Comparison of ENCODE assay signal across 22 mouse cellular contexts in genomic region chr9:107959896-107960295, GRCm38 (mm10). TPM values are rescaled to one million over a fixed set of nuclear protein-coding genes. Genes with fewer than 3 reads are reported as not detected.
A peak's percentile ranks its signal among the peaks of the same experiment; 100 is the strongest.
DNase-seq lines count a peak whose midpoint lies in the region; ATAC-seq and TF ChIP-seq lines count a peak whose summit lies in the region.
"Had no signal": no experiment of that assay in that cellular context is flagged by ENCODE, and none has a peak within 500 bp of the region (broad histone marks: within the 10 kb centered on the region; RNA-seq: fewer than 3 reads in every experiment).

No protein-coding gene starts in this region.

- H3K4me3 ChIP-seq in forebrain, postnatal 0 days (ENCODE audit: low read depth, low read length), result no peak overlapping the region
- H3K4me3 ChIP-seq in forebrain, embryonic 16.5 days (replicated peaks; ENCODE audit: low read length), result no peak overlapping the region
- H3K4me3 ChIP-seq in lung, embryonic 14.5 days (ENCODE audit: low read depth, low read length), result no peak overlapping the region
- no peak overlapping the region for H3K4me3 ChIP-seq in cortical plate, adult 2 months (ENCODE audit: insufficient read depth, low read length)
- H3K4me3 ChIP-seq: embryonic facial prominence, embryonic 15.5 days; heart, embryonic 13.5 days; intestine, embryonic 15.5 days; neural tube, embryonic 12.5 days; stomach, embryonic 15.5 days had no signal

- WGBS in forebrain, postnatal 0 days, result 66% methylated on average over 6 of the region's 6 CpGs
- WGBS in forebrain, embryonic 16.5 days, result 78% methylated on average over 6 of the region's 6 CpGs
- 56% methylated on average over 6 of the region's 6 CpGs for WGBS in lung, embryonic 14.5 days

- no peaks in the 10 kb centered on the region for H3K27me3 ChIP-seq in forebrain, postnatal 0 days (ENCODE audit: insufficient read depth, low read length)
- H3K27me3 ChIP-seq in forebrain, embryonic 16.5 days (replicated peaks; ENCODE audit: control insufficient read depth, insufficient read depth, low read length), result no peaks in the 10 kb centered on the region
- no peaks in the 10 kb centered on the region for H3K27me3 ChIP-seq in lung, embryonic 14.5 days (ENCODE audit: insufficient read depth, low read length)
- H3K27me3 ChIP-seq: embryonic facial prominence, embryonic 15.5 days; heart, embryonic 13.5 days; intestine, embryonic 15.5 days; neural tube, embryonic 12.5 days; Patski; stomach, embryonic 15.5 days had no signal

- no peaks in the 10 kb centered on the region for H3K9me3 ChIP-seq in forebrain, postnatal 0 days (ENCODE audit: low read length)
- H3K9me3 ChIP-seq in forebrain, embryonic 16.5 days (ENCODE audit: control insufficient read depth, low read length), result no peaks in the 10 kb centered on the region
- H3K9me3 ChIP-seq in lung, embryonic 14.5 days (ENCODE audit: low read depth, low read length), result no peaks in the 10 kb centered on the region
- H3K9me3 ChIP-seq: embryonic facial prominence, embryonic 15.5 days; heart, embryonic 13.5 days; intestine, embryonic 15.5 days; neural tube, embryonic 12.5 days; stomach, embryonic 15.5 days had no signal

- DNase-seq in forebrain, postnatal 0 days, result no peak
- peak; percentile 26 for DNase-seq in lung, embryonic 14.5 days
- no peak for DNase-seq in lung, postnatal 14 days
- DNase-seq in adrenal gland, postnatal 14 days, result peak; percentile 68
- DNase-seq in urinary bladder, adult 2 months (ENCODE audit: low spot score), result no peak
- DNase-seq in kidney, adult 8-10 months, result no peak
- DNase-seq: cerebellum, adult 9-10 months; heart, postnatal 4 days; right cerebral cortex, postnatal 14 days; thymus, adult 2 months had no signal

- ATAC-seq in forebrain, postnatal 0 days, result no peak
- ATAC-seq in forebrain, embryonic 16.5 days, result no peak
- ATAC-seq in lung, embryonic 14.5 days (ENCODE audit: insufficient read depth), result no peak
- ATAC-seq: activated CD4-positive, CD25-positive, alpha-beta regulatory T cell, adult 4 months; intestine, embryonic 15.5 days; Patski had no signal

- no peak for TF ChIP-seq CTCF in forebrain, postnatal 0 days (IDR thresholded peaks at IDR 0.05; ENCODE audit: low read depth)
- no peak for TF ChIP-seq CTCF in lung, embryonic 14.5 days (IDR thresholded peaks at IDR 0.05; ENCODE audit: low read depth)
- no peak for TF ChIP-seq CTCF in cortical plate, adult 2 months (IDR thresholded peaks at IDR 0.05; ENCODE audit: extremely low read depth, insufficient read depth, low read length)

- H3K36me3 ChIP-seq in forebrain, postnatal 0 days (ENCODE audit: insufficient read depth), result peaks cover 13% of the 10 kb centered on the region
- no peaks in the 10 kb centered on the region for H3K36me3 ChIP-seq in forebrain, embryonic 16.5 days (ENCODE audit: control insufficient read depth, insufficient read depth)
- H3K36me3 ChIP-seq in lung, embryonic 14.5 days (ENCODE audit: insufficient read depth), result peaks cover 70% of the 10 kb centered on the region

- 0 out of 2 replicates have a peak overlapping the region, but pooled peaks have one; percentile 84 for H3K27ac ChIP-seq in forebrain, postnatal 0 days (ENCODE audit: low read depth, low read length)
- H3K27ac ChIP-seq in forebrain, embryonic 16.5 days (ENCODE audit: low read length), result no peak overlapping the region
- no peak overlapping the region for H3K27ac ChIP-seq in lung, embryonic 14.5 days (ENCODE audit: low read depth)
- H3K27ac ChIP-seq in cortical plate, adult 2 months (ENCODE audit: insufficient read depth, low read length), result peak overlapping the region; percentile 62; the same call in 1 of the 2 replicates
- H3K27ac ChIP-seq: embryonic facial prominence, embryonic 15.5 days; heart, embryonic 13.5 days; intestine, embryonic 15.5 days; liver, embryonic 14.5 days; macrophage; neural tube, embryonic 12.5 days; stomach, embryonic 15.5 days had no signal

- H3K9ac ChIP-seq in forebrain, postnatal 0 days, result no peak overlapping the region
- H3K9ac ChIP-seq in forebrain, embryonic 16.5 days (replicated peaks; ENCODE audit: low read depth, low read length), result no peak overlapping the region
- no peak overlapping the region for H3K9ac ChIP-seq in lung, embryonic 14.5 days
- H3K9ac ChIP-seq: embryonic facial prominence, embryonic 15.5 days; heart, embryonic 13.5 days; intestine, embryonic 15.5 days; liver, embryonic 14.5 days; neural tube, embryonic 12.5 days; stomach, embryonic 15.5 days had no signal

- peaks cover 17% of the 10 kb centered on the region for H3K4me1 ChIP-seq in forebrain, postnatal 0 days (ENCODE audit: insufficient read depth)
- peaks cover 13% of the 10 kb centered on the region for H3K4me1 ChIP-seq in forebrain, embryonic 16.5 days (replicated peaks; ENCODE audit: control insufficient read depth, insufficient read depth, low read length)
- no peaks in the 10 kb centered on the region for H3K4me1 ChIP-seq in lung, embryonic 14.5 days (ENCODE audit: insufficient read depth)
- peaks cover 2% of the 10 kb centered on the region; the same call in 1 of the 2 replicates for H3K4me1 ChIP-seq in cortical plate, adult 2 months (ENCODE audit: control insufficient read depth, insufficient read depth, low read length)
- H3K4me1 ChIP-seq: embryonic facial prominence, embryonic 15.5 days; intestine, embryonic 15.5 days; stomach, embryonic 15.5 days had no signal

- no peak overlapping the region for H3K4me2 ChIP-seq in forebrain, postnatal 0 days (ENCODE audit: low read depth)
- H3K4me2 ChIP-seq in forebrain, embryonic 16.5 days (ENCODE audit: low read length), result no peak overlapping the region
- no peak overlapping the region for H3K4me2 ChIP-seq in lung, embryonic 14.5 days
- H3K4me2 ChIP-seq: embryonic facial prominence, embryonic 15.5 days; heart, embryonic 13.5 days; intestine, embryonic 15.5 days; neural tube, embryonic 12.5 days; stomach, embryonic 15.5 days had no signal

- TF ChIP-seq POLR2A in cortical plate, adult 2 months (IDR thresholded peaks at IDR 0.05; ENCODE audit: extremely low read depth, insufficient read depth, low read length), result no peak

RNA-seq across cellular contexts. Expression of gene Traip, which starts 10.0 kb away (rescaled TPM):
- 11.0 and 15.7 TPM in 2 replicates for total RNA-seq in forebrain, postnatal 0 days (2014; rRNA removed)
- 11.2 TPM in 2 replicates for polyA plus RNA-seq in forebrain, postnatal 0 days (2015; fragmentation: Nextera tagmentation; extraction: Ambion mirVana)
- 14.2 and 17.1 TPM in 2 replicates for polyA plus RNA-seq in forebrain, embryonic 16.5 days (2015; fragmentation: Nextera tagmentation; extraction: Ambion mirVana)
- polyA plus RNA-seq in lung, embryonic 14.5 days (2014; fragmentation: Nextera tagmentation; extraction: Ambion mirVana), result 30.7 and 31.2 TPM in 2 replicates
- 3.7 and 5.7 TPM in 2 replicates for total RNA-seq in adrenal gland, postnatal 14 days (2021)
- polyA plus RNA-seq in cortical plate, adult 2 months (2012; rRNA removed), result 11.1 and 15.7 TPM in 2 replicates
- 0.59 and 1.1 TPM in 2 replicates for polyA plus RNA-seq in urinary bladder, adult 2 months (2012; rRNA removed)

RNA-seq across cellular contexts. Expression of gene Uba7, which starts 15.4 kb away (rescaled TPM):
- 3.5 and 4.0 TPM in 2 replicates for total RNA-seq in forebrain, postnatal 0 days (2014; rRNA removed)
- 4.5 and 4.8 TPM in 2 replicates for polyA plus RNA-seq in forebrain, postnatal 0 days (2015; fragmentation: Nextera tagmentation; extraction: Ambion mirVana)
- polyA plus RNA-seq in forebrain, embryonic 16.5 days (2015; fragmentation: Nextera tagmentation; extraction: Ambion mirVana), result 3.2 and 3.7 TPM in 2 replicates
- 18.1 and 18.8 TPM in 2 replicates for polyA plus RNA-seq in lung, embryonic 14.5 days (2014; fragmentation: Nextera tagmentation; extraction: Ambion mirVana)
- total RNA-seq in adrenal gland, postnatal 14 days (2021), result 15.2 and 20.9 TPM in 2 replicates
- 13.5 and 14.9 TPM in 2 replicates for polyA plus RNA-seq in cortical plate, adult 2 months (2012; rRNA removed)
- 62.1 and 75.1 TPM in 2 replicates for polyA plus RNA-seq in urinary bladder, adult 2 months (2012; rRNA removed)

RNA-seq across cellular contexts. Expression of gene Gm20661, which starts 23.0 kb away (rescaled TPM):
- total RNA-seq in forebrain, postnatal 0 days (2014; rRNA removed), result 0.46 TPM in 1 of 2 replicates, not detected in the other
- polyA plus RNA-seq in forebrain, postnatal 0 days (2015; fragmentation: Nextera tagmentation; extraction: Ambion mirVana), result 0.12 and 0.20 TPM in 2 replicates
- 0.65 and 0.92 TPM in 2 replicates for polyA plus RNA-seq in forebrain, embryonic 16.5 days (2015; fragmentation: Nextera tagmentation; extraction: Ambion mirVana)
- polyA plus RNA-seq in lung, embryonic 14.5 days (2014; fragmentation: Nextera tagmentation; extraction: Ambion mirVana), result 4.0 and 4.5 TPM in 2 replicates
- total RNA-seq in adrenal gland, postnatal 14 days (2021), result 0.52 and 0.90 TPM in 2 replicates
- 0.15 and 0.35 TPM in 2 replicates for polyA plus RNA-seq in cortical plate, adult 2 months (2012; rRNA removed)
- 0.19 and 0.39 TPM in 2 replicates for polyA plus RNA-seq in urinary bladder, adult 2 months (2012; rRNA removed)
- total RNA-seq: gastrocnemius, adult 18-20 months had no signal
- polyA plus RNA-seq: activated CD4-positive, CD25-positive, alpha-beta regulatory T cell, adult 4 months; Patski had no signal

RNA-seq across cellular contexts. Expression of gene Camkv, which starts 24.4 kb away (rescaled TPM):
- total RNA-seq in forebrain, postnatal 0 days (2014; rRNA removed), result 228 and 329 TPM in 2 replicates
- polyA plus RNA-seq in forebrain, postnatal 0 days (2015; fragmentation: Nextera tagmentation; extraction: Ambion mirVana), result 194 and 197 TPM in 2 replicates
- polyA plus RNA-seq in forebrain, embryonic 16.5 days (2015; fragmentation: Nextera tagmentation; extraction: Ambion mirVana), result 117 and 140 TPM in 2 replicates
- 2.7 TPM in 2 replicates for polyA plus RNA-seq in lung, embryonic 14.5 days (2014; fragmentation: Nextera tagmentation; extraction: Ambion mirVana)
- total RNA-seq in adrenal gland, postnatal 14 days (2021), result 1.3 and 2.3 TPM in 2 replicates
- polyA plus RNA-seq in cortical plate, adult 2 months (2012; rRNA removed), result 459 and 489 TPM in 2 replicates
- polyA plus RNA-seq in urinary bladder, adult 2 months (2012; rRNA removed), result 0.12 and 0.15 TPM in 2 replicates
- total RNA-seq: heart, postnatal 4 days had no signal
- polyA plus RNA-seq: activated CD4-positive, CD25-positive, alpha-beta regulatory T cell, adult 4 months; macrophage had no signal

RNA-seq across cellular contexts. Expression of gene Inka1, which starts 25.8 kb away (rescaled TPM):
- 6.3 and 7.8 TPM in 2 replicates for total RNA-seq in forebrain, postnatal 0 days (2014; rRNA removed)
- 20.3 and 23.0 TPM in 2 replicates for polyA plus RNA-seq in forebrain, postnatal 0 days (2015; fragmentation: Nextera tagmentation; extraction: Ambion mirVana)
- polyA plus RNA-seq in forebrain, embryonic 16.5 days (2015; fragmentation: Nextera tagmentation; extraction: Ambion mirVana), result 12.8 and 14.2 TPM in 2 replicates
- polyA plus RNA-seq in lung, embryonic 14.5 days (2014; fragmentation: Nextera tagmentation; extraction: Ambion mirVana), result 74.2 and 81.8 TPM in 2 replicates
- total RNA-seq in adrenal gland, postnatal 14 days (2021), result 12.5 and 15.3 TPM in 2 replicates
- 4.8 and 7.4 TPM in 2 replicates for polyA plus RNA-seq in cortical plate, adult 2 months (2012; rRNA removed)
- 8.6 and 11.0 TPM in 2 replicates for polyA plus RNA-seq in urinary bladder, adult 2 months (2012; rRNA removed)

Comparison
In these comparisons a context has a peak if more than half of its experiments do, and no peak if none do; other contexts are left out.
1. DNase-seq: peak in lung, embryonic 14.5 days (single experiment) and adrenal gland, postnatal 14 days (single experiment); none in forebrain, postnatal 0 days (single experiment), lung, postnatal 14 days (single experiment), urinary bladder, adult 2 months (single experiment) and kidney, adult 8-10 months (0 of 2).
2. H3K27ac ChIP-seq: peak in forebrain, postnatal 0 days (single experiment) and cortical plate, adult 2 months (single experiment); none in forebrain, embryonic 16.5 days (single experiment) and lung, embryonic 14.5 days (single experiment).